Mouse (Mus musculus) brain, adult 2 months (tissue): ENCODE measurements around the gene Sipa1l2.
A peak's percentile ranks its signal among the peaks of the same experiment; 100 is the strongest.
"Not testable (repeated sequence)": the region's sequence is repeated elsewhere in the genome, so short reads cannot be mapped to it uniquely, and the experiment has no call there.

Experiments used
- DNase-seq: peaks from one replicate; pipeline ENCODE4 v3.0.0; 2011; ENCODE audit warnings: low read depth, low spot score

The Sipa1l2 gene

GRCm38 (mm10) chr8:125539056-125540013 is 30.3 kb downstream of the Sipa1l2 start:
- no peak for DNase-seq

GRCm38 (mm10) chr8:125538265-125538664 is 31.3 kb downstream of the Sipa1l2 start:
- DNase-seq, result no peak

- DNase-seq, result peak; percentile 81
Observed at GRCm38 (mm10) chr8:125533709-125534108, 35.9 kb downstream of the Sipa1l2 start.

- no peak for DNase-seq
Observed at GRCm38 (mm10) chr8:125532953-125533352, 36.7 kb downstream of the Sipa1l2 start.

- peak; percentile 51 for DNase-seq
Observed at GRCm38 (mm10) chr8:125532177-125532576, 37.4 kb downstream of the Sipa1l2 start.

- DNase-seq, result no peak
Observed at GRCm38 (mm10) chr8:125531640-125532039, 38.0 kb downstream of the Sipa1l2 start.

GRCm38 (mm10) chr8:125531088-125531438 is 38.5 kb downstream of the Sipa1l2 start:
- peak; percentile 75 for DNase-seq

- no peak for DNase-seq
Observed at GRCm38 (mm10) chr8:125530187-125531087, 39.2 kb downstream of the Sipa1l2 start.

- DNase-seq, result no peak
Observed at GRCm38 (mm10) chr8:125529019-125529418, 40.6 kb downstream of the Sipa1l2 start.

- peak; percentile 45 for DNase-seq
Observed at GRCm38 (mm10) chr8:125527941-125528340, 41.7 kb downstream of the Sipa1l2 start.

- no peak for DNase-seq
Observed at GRCm38 (mm10) chr8:125526999-125527398, 42.6 kb downstream of the Sipa1l2 start.

GRCm38 (mm10) chr8:125526582-125526981 is 43.0 kb downstream of the Sipa1l2 start:
- DNase-seq, result no peak

GRCm38 (mm10) chr8:125524479-125524878 is 45.1 kb downstream of the Sipa1l2 start:
- DNase-seq, result peak; percentile 43

GRCm38 (mm10) chr8:125523213-125523612 is 46.4 kb downstream of the Sipa1l2 start:
- peak; percentile 39 for DNase-seq

- no peak for DNase-seq
Observed at GRCm38 (mm10) chr8:125522151-125522550, 47.5 kb downstream of the Sipa1l2 start.

GRCm38 (mm10) chr8:125521087-125521486 is 48.5 kb downstream of the Sipa1l2 start:
- DNase-seq, result no peak

- not testable (repeated sequence) for DNase-seq
Observed at GRCm38 (mm10) chr8:125520308-125520707, 49.3 kb downstream of the Sipa1l2 start.

GRCm38 (mm10) chr8:125518951-125519350 is 50.7 kb downstream of the Sipa1l2 start:
- DNase-seq, result peak; percentile 78

- peak; percentile 19 for DNase-seq
Observed at GRCm38 (mm10) chr8:125518301-125518700, 51.3 kb downstream of the Sipa1l2 start.

- peak; percentile 32 for DNase-seq
Observed at GRCm38 (mm10) chr8:125517397-125517796, 52.2 kb downstream of the Sipa1l2 start.

- DNase-seq, result peak; percentile 47
Observed at GRCm38 (mm10) chr8:125516115-125516905, 53.3 kb downstream of the Sipa1l2 start.
